Mouse (Mus musculus) midbrain, embryonic 16.5 days (tissue): Measurements from ENCODE around the gene Erv3. TPM values are rescaled to one million over a fixed set of nuclear protein-coding genes. Genes with fewer than 3 reads are reported as not detected.

Experiments used
- ATAC-seq: fragments of 200-750 bp; cut with Nextera tagmentation; 2 replicates; pipeline ENCODE4 v1.8.0; 2017; ENCODE audit warnings: moderate TSS enrichment
- H3K27ac ChIP-seq: fragments of 300-500 bp; sonication (generic); 2 replicates; pipeline ENCODE4 v1.5.1; 2014; ENCODE audit warnings: mild to moderate bottlenecking, low read length, mixed read lengths
- H3K27me3 ChIP-seq: fragments of 300-500 bp; sonication (generic); 2 replicates; pipeline ENCODE4 v1.6.1; 2014; ENCODE audit warnings: low read depth, low read length, mixed read lengths; ENCODE audit not compliant: control insufficient read depth, insufficient read depth
- H3K36me3 ChIP-seq: fragments of 300-500 bp; sonication (generic); 2 replicates; pipeline ENCODE4 v1.6.1; 2014; ENCODE audit warnings: mild to moderate bottlenecking, low read length, moderate library complexity, mixed read lengths; ENCODE audit not compliant: control insufficient read depth, insufficient read depth
- H3K4me1 ChIP-seq: fragments of 300-500 bp; sonication (generic); 2 replicates; pipeline ENCODE4 v1.6.1; 2014; ENCODE audit warnings: mild to moderate bottlenecking, low read length, mixed read lengths; ENCODE audit not compliant: control insufficient read depth, insufficient read depth
- H3K4me2 ChIP-seq: fragments of 300-500 bp; sonication (generic); 2 replicates; pipeline ENCODE4 v1.6.1; 2014; ENCODE audit warnings: mild to moderate bottlenecking, low read length, mixed read lengths
- H3K4me3 ChIP-seq: fragments of 300-500 bp; sonication (generic); 2 replicates; pipeline ENCODE4 v1.5.1; 2014; ENCODE audit warnings: low read depth, mild to moderate bottlenecking, low read length, moderate library complexity, mixed read lengths
- H3K9ac ChIP-seq: fragments of 300-500 bp; sonication (generic); 2 replicates; pipeline ENCODE4 v1.6.1; 2014; ENCODE audit warnings: low read depth, low read length, mixed read lengths
- H3K9me3 ChIP-seq: fragments of 300-500 bp; sonication (generic); replicated peaks from 2 replicates; pipeline ENCODE4 v1.6.1; 2014; ENCODE audit warnings: mild to moderate bottlenecking, low read length, mixed read lengths; ENCODE audit not compliant: control insufficient read depth, poor library complexity, severe bottlenecking
- whole genome bisulfite sequencing: fragments of 180-500 bp; shearing (Covaris S2); extraction: QIAGEN DNeasy Blood & Tissue Kit; methylation state at CpG from one replicate; pipeline ENCODE4 v1.1.7; 2014; 5-methylcytosine and 5-hydroxymethylcytosine counted together
- polyA plus RNA-seq: library from polyadenylated mRNA; unstranded; fragments of >200 nt; fragmentation: Nextera tagmentation; extraction: Ambion mirVana; gene quantifications from 2 replicates; pipeline ENCODE4 v1.2.1, GENCODE M21; 2015

The Erv3 gene
- polyA plus RNA-seq, 1 experiment from 2014 or later: not detected

GRCm38 (mm10) chr2:131851333-131852092, 8.0 kb downstream of the Erv3 start:
- 90% methylated on average over 12 of the region's 12 CpGs for WGBS

GRCm38 (mm10) chr2:131850047-131850446, 9.5 kb downstream of the Erv3 start:
- ATAC-seq: no peak

More at GRCm38 (mm10) chr2:131851333-131852092, 8.0 kb downstream of the Erv3 start:
- ATAC-seq: no peak
- H3K4me3 ChIP-seq: no peak overlapping the region
- H3K9me3 ChIP-seq: no peaks in the 10 kb centered on the region
- H3K4me2 ChIP-seq: no peak overlapping the region
- no peaks in the 10 kb centered on the region for H3K36me3 ChIP-seq
- no peak overlapping the region for H3K27ac ChIP-seq
- H3K9ac ChIP-seq: no peak overlapping the region
- peaks cover 18% of the 10 kb centered on the region for H3K4me1 ChIP-seq
- no peaks in the 10 kb centered on the region for H3K27me3 ChIP-seq

GRCm38 (mm10) chr2:131847501-131848359, 11.8 kb downstream of the Erv3 start:
- no peaks in the 10 kb centered on the region for H3K27me3 ChIP-seq
- ATAC-seq: peak; percentile 99
- H3K4me3 ChIP-seq: peak overlapping the region; percentile 3
- no peaks in the 10 kb centered on the region for H3K9me3 ChIP-seq
- peak overlapping the region; percentile 48; the same call in 1 of the 2 replicates for H3K9ac ChIP-seq
- H3K4me2 ChIP-seq: peak overlapping the region; percentile 50
- peaks cover 30% of the 10 kb centered on the region for H3K4me1 ChIP-seq
- H3K27ac ChIP-seq: peak overlapping the region; percentile 95
- H3K36me3 ChIP-seq: no peaks in the 10 kb centered on the region
- 1% methylated on average over 10 of the region's 10 CpGs for WGBS

More at GRCm38 (mm10) chr2:131850047-131850446, 9.5 kb downstream of the Erv3 start:
- Histone ChIP-seq H3K36me3 (no peaks in the 10 kb centered on the region), H3K4me2 (no peak overlapping the region), H3K9ac (no peak overlapping the region), H3K9me3 (no peaks in the 10 kb centered on the region), H3K4me3 (no peak overlapping the region), H3K27ac (no peak overlapping the region), H3K4me1 (peaks cover 30% of the 10 kb centered on the region), H3K27me3 (no peaks in the 10 kb centered on the region)
- WGBS: 96% methylated on average over 4 of the region's 4 CpGs

GRCm38 (mm10) chr2:131846811-131847210, 12.7 kb downstream of the Erv3 start:
- Histone ChIP-seq H3K4me3 (no peak overlapping the region), H3K27me3 (no peaks in the 10 kb centered on the region), H3K9me3 (no peaks in the 10 kb centered on the region), H3K36me3 (no peaks in the 10 kb centered on the region), H3K4me1 (peaks cover 30% of the 10 kb centered on the region), H3K27ac (peak overlapping the region; percentile 95), H3K4me2 (peak overlapping the region; percentile 50), H3K9ac (0 out of 2 replicates have a peak overlapping the region, but pooled peaks have one; percentile 48)
- ATAC-seq: no peak
- 33% methylated on average over 2 of the region's 2 CpGs for WGBS

GRCm38 (mm10) chr2:131846132-131846710, 13.3 kb downstream of the Erv3 start:
- peak overlapping the region; percentile 95 for H3K27ac ChIP-seq
- peak overlapping the region; percentile 50 for H3K4me2 ChIP-seq
- no peaks in the 10 kb centered on the region for H3K9me3 ChIP-seq
- WGBS: 73% methylated on average over 11 of the region's 11 CpGs
- no peaks in the 10 kb centered on the region for H3K27me3 ChIP-seq
- no peak overlapping the region for H3K9ac ChIP-seq
- no peaks in the 10 kb centered on the region for H3K36me3 ChIP-seq
- no peak for ATAC-seq
- H3K4me1 ChIP-seq: peaks cover 32% of the 10 kb centered on the region
- H3K4me3 ChIP-seq: no peak overlapping the region

- Histone ChIP-seq H3K27ac (peak overlapping the region; percentile 95; the same call in 1 of the 2 replicates), H3K27me3 (no peaks in the 10 kb centered on the region), H3K4me1 (peaks cover 37% of the 10 kb centered on the region), H3K4me2 (no peak overlapping the region), H3K9ac (no peak overlapping the region), H3K4me3 (no peak overlapping the region), H3K36me3 (no peaks in the 10 kb centered on the region), H3K9me3 (no peaks in the 10 kb centered on the region)
- 63% methylated on average over 8 of the region's 8 CpGs for WGBS
- ATAC-seq: no peak
Measured at GRCm38 (mm10) chr2:131845671-131846070, 13.9 kb downstream of the Erv3 start.

GRCm38 (mm10) chr2:131842568-131842967, 17.0 kb downstream of the Erv3 start:
- H3K36me3 ChIP-seq: no peaks in the 10 kb centered on the region
- no peak overlapping the region for H3K4me2 ChIP-seq
- H3K27me3 ChIP-seq: no peaks in the 10 kb centered on the region
- WGBS: 85% methylated on average over 5 of the region's 5 CpGs
- H3K27ac ChIP-seq: no peak overlapping the region
- no peak overlapping the region for H3K4me3 ChIP-seq
- no peaks in the 10 kb centered on the region for H3K9me3 ChIP-seq
- H3K9ac ChIP-seq: no peak overlapping the region
- ATAC-seq: no peak
- peaks cover 34% of the 10 kb centered on the region for H3K4me1 ChIP-seq

GRCm38 (mm10) chr2:131841321-131841693, 18.2 kb downstream of the Erv3 start:
- no peak overlapping the region for H3K4me3 ChIP-seq
- H3K9ac ChIP-seq: no peak overlapping the region
- no peak overlapping the region for H3K4me2 ChIP-seq
- no peaks in the 10 kb centered on the region for H3K36me3 ChIP-seq
- H3K27ac ChIP-seq: peak overlapping the region; percentile 63
- WGBS: 52% methylated on average over 2 of the region's 2 CpGs
- peaks cover 22% of the 10 kb centered on the region for H3K4me1 ChIP-seq
- no peaks in the 10 kb centered on the region for H3K27me3 ChIP-seq
- no peak; the same call in 1 of the 2 replicates for ATAC-seq
- no peaks in the 10 kb centered on the region for H3K9me3 ChIP-seq
